Mouse (Mus musculus) urinary bladder, adult 18-20 months (tissue): Measurements from ENCODE around the gene Pgam5.

Experiments
- DNase-seq, 2 experiments: peaks; one replicate each; pipeline ENCODE4 v3.0.0; 2022; ENCODE audit warnings: low spot score in 2 of 2, mixed read lengths in 2 of 2

Pgam5 gene

DNA sequence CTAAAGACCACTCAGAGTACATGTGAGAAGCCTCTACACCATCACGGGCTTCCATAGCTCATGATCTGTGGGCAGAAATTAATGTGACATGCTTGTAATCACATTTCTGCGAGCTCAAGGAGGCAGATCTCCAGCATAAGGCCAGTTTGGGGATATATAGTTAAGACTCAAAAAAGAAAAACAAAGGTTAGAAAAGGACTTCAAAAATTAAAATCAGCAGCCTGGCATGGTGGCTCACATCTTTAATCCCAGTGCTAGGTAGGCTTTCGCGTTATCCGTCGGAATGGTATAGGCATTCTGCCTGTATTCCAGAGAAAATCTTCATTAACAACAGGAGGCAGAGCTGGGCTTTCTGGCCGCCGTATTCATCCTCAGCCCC is 39.3 kb downstream of the Pgam5 start:
- DNase-seq, result no peak

DNA sequence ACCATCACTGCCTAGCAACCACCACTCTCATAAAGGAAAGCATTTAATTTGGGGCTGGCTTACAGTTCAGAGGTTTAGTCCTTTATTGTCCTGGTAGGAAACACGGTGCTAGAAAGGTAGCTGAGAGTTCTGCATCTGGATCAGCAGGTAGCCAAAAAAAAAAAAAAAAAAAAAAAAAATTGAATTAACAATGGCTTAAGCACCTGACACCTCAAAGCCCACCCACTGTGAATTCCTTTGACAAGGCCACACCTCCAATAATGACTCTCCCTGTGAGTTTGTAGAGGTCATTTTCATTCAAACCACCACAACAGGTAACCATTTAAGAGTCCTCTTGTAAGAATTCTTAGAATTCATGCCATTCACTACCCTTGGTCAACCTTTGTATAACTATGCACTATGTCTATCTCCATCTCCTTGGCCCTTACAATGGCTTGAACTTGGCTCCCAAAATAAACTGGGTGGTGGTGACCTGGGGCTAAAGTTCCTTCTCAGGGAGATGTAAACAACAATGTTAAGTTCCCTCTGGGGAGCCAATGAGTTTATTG is 42.3 kb downstream of the Pgam5 start:
- DNase-seq, result no peak

DNA sequence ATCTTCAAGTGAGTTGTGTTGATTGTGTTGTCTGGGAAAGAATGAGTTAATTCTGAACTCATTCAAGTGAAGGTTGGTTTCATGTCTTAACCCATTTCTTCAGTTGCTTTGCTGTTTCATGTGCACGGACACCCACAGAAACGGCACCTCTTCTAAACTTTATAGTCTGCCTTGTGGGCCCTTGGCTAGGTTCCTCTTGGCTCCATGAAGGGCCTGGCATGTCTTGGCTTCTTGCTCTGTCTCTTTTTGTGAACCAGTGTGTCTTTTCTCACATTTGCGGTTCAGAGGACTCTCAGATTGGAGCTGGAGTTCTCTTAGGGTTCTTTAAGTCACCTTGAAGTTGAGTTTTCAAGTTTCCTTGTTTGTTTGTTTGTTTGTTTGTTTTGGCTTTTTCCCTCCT is 44.7 kb downstream of the Pgam5 start:
- no peak for DNase-seq

DNA sequence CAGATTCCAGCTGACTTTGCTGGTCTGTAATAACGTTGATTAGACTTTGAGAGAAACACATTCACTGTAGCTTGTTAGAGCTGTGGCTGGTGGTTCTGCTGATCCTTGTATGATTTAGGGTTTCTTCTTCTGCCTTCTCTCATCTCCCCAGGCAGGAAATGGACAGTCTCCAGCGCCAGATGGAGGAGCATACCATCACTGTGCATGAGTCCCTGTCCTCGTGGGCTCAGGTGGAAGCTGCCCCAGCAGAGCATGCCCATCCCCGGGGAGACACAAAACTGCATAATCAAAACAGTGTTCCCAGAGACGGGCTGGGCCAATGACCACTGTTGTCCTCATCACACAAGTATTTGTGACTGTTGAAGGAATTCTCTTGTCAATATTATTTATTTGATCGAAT is 47.0 kb downstream of the Pgam5 start:
- no peak for DNase-seq

DNA sequence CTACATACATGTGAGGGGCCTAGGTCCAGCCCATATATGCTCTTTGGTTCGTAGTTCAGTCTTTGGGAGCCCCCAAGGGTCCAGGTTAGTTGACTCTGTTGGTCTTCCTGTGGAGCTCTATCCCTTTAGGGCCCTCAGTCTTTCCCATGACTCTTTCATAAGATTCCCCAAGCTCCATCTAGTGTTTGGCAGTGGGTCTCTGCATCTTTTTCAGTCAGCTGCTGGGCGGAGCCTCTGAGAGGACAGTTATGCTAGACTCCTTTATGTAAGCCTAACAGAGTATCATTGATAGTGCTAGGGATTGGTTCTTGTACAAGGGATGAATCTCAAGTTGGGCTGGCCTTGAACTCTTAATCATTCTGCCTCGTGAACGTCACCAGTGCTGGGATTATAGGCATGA is 49.4 kb downstream of the Pgam5 start:
- no peak for DNase-seq

DNA sequence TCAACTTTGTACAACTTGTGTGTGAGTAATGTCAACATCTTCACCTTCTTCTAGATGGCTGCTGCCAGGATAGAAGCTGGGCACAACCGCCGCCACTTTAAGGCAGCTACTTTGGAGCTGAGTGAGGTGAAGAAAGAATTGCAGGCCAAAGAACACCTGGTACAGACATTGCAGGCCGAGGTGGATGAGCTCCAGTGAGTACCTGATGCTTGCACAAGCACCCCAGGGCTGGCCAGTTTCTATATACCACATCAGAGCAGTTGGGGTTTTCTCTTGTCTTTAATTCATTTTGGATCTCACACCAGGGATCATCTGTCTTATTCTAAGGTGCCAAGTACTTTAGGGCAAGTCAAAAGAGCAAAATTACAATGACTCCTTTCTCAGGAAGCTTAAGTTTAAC is 52.9 kb downstream of the Pgam5 start:
- no peak for DNase-seq

DNA sequence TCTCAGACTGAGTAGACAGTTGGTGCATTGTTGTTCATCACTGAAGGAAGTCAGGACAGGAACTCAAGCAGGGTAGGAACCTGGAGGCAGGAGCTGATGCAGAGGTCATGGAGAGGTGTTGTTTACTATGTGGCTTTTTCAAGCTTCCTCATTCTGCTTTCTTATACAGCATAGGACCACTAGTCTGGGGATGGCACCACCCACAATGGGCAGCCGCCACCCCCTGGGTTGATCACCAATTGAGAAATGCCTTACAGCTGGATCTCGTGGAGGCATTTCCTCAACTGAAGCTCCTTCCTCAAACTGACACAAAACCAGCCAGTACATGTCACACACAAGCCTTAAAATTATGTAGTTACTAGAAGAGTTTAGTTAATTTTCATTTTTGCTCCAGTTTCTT is 58.4 kb downstream of the Pgam5 start:
- DNase-seq, result no peak
